Mouse (Mus musculus) midbrain, embryonic 13.5 days (tissue): ENCODE data around the gene Mpv17l2. TPM values are rescaled to one million over a fixed set of nuclear protein-coding genes. Genes with fewer than 3 reads are reported as not detected.
A peak's percentile ranks its signal among the peaks of the same experiment; 100 is the strongest.

ENCODE experiments used
- ATAC-seq: fragments of 200-750 bp; cut with Nextera tagmentation; 2 replicates; pipeline ENCODE4 v1.8.0; 2017; ENCODE audit warnings: mild to moderate bottlenecking, moderate TSS enrichment, moderate library complexity
- H3K27ac ChIP-seq: fragments of 300-500 bp; sonication (generic); 2 replicates; pipeline ENCODE4 v1.5.1; 2015; ENCODE audit warnings: inconsistent platforms, mild to moderate bottlenecking, moderate library complexity
- H3K27me3 ChIP-seq: fragments of 300-500 bp; sonication (generic); 2 replicates; pipeline ENCODE4 v1.6.1; 2015; ENCODE audit warnings: mild to moderate bottlenecking, inconsistent platforms
- H3K36me3 ChIP-seq: fragments of 300-500 bp; sonication (generic); 2 replicates; pipeline ENCODE4 v1.6.1; 2015; ENCODE audit warnings: mild to moderate bottlenecking, inconsistent platforms
- H3K4me1 ChIP-seq: fragments of 300-500 bp; sonication (generic); replicated peaks from 2 replicates; pipeline ENCODE4 v1.6.1; 2015; ENCODE audit warnings: inconsistent platforms
- H3K4me2 ChIP-seq: fragments of 300-500 bp; sonication (generic); replicated peaks from 2 replicates; pipeline ENCODE4 v1.6.1; 2015; ENCODE audit warnings: moderate library complexity, mild to moderate bottlenecking, inconsistent platforms
- H3K4me3 ChIP-seq: fragments of 300-500 bp; sonication (generic); replicated peaks from 2 replicates; pipeline ENCODE4 v1.5.1; 2015; ENCODE audit warnings: mild to moderate bottlenecking, inconsistent platforms
- H3K9ac ChIP-seq: fragments of 300-500 bp; sonication (generic); replicated peaks from 2 replicates; pipeline ENCODE4 v1.6.1; 2015; ENCODE audit warnings: mild to moderate bottlenecking, inconsistent platforms
- H3K9me3 ChIP-seq: fragments of 300-500 bp; sonication (generic); 2 replicates; pipeline ENCODE4 v1.6.1; 2016; ENCODE audit warnings: mild to moderate bottlenecking, inconsistent platforms
- WGBS: fragments of 180-500 bp; shearing (Covaris S2); methylation state at CpG from one replicate; pipeline ENCODE4 v1.1.7; 2015; 5-methylcytosine and 5-hydroxymethylcytosine counted together
- polyA plus RNA-seq: library from polyadenylated mRNA; unstranded; fragments of >200 nt; fragmentation: Nextera tagmentation; extraction: Ambion mirVana; gene quantifications from 2 replicates; pipeline ENCODE4 v1.2.1, GENCODE M21; 2015

The Mpv17l2 gene
- polyA plus RNA-seq, 1 experiment from 2014 or later, result 38.4 TPM

DNA sequence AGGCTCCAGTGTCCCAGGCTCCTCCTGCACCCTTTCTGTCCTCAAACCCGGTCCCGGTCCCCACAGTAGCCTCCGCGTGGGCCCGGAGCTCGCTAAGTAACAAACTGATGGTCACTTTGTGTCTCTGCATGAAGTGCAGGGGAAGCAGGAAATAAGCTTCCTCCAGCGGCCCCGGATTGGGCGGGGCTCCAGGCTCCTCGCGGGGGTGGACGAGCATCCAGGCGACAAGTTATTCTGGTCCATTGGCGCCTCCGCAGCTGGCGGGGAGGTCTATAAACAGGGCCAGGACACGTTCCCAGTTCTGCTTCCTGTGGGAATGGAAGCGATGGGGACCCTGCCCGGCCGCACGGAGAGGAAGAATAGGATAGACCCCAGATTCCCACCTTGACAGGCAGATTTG, 7.6 kb downstream of the Mpv17l2 start:
- Histone ChIP-seq H3K4me2 (peak overlapping the region; percentile 3; the same call in 1 of the 2 replicates), H3K27me3 (peaks cover 11% of the 10 kb centered on the region; the same call in 1 of the 2 replicates), H3K27ac (no peak overlapping the region), H3K4me3 (no peak overlapping the region), H3K9ac (no peak overlapping the region), H3K36me3 (peaks cover 22% of the 10 kb centered on the region), H3K9me3 (no peaks in the 10 kb centered on the region), H3K4me1 (peaks cover 25% of the 10 kb centered on the region)
- 39% methylated on average over 21 of the region's 21 CpGs for WGBS
- ATAC-seq, result no peak

- no peak for ATAC-seq
- Histone ChIP-seq H3K27ac (no peak overlapping the region), H3K9ac (no peak overlapping the region), H3K36me3 (peaks cover 12% of the 10 kb centered on the region), H3K4me3 (no peak overlapping the region), H3K9me3 (no peaks in the 10 kb centered on the region), H3K4me1 (peaks cover 21% of the 10 kb centered on the region), H3K27me3 (peaks cover 20% of the 10 kb centered on the region), H3K4me2 (no peak overlapping the region)
- WGBS, result 47% methylated on average over 11 of the region's 11 CpGs
Measured at GRCm38 (mm10) chr8:70752000-70752764, 8.6 kb downstream of the Mpv17l2 start.

DNA sequence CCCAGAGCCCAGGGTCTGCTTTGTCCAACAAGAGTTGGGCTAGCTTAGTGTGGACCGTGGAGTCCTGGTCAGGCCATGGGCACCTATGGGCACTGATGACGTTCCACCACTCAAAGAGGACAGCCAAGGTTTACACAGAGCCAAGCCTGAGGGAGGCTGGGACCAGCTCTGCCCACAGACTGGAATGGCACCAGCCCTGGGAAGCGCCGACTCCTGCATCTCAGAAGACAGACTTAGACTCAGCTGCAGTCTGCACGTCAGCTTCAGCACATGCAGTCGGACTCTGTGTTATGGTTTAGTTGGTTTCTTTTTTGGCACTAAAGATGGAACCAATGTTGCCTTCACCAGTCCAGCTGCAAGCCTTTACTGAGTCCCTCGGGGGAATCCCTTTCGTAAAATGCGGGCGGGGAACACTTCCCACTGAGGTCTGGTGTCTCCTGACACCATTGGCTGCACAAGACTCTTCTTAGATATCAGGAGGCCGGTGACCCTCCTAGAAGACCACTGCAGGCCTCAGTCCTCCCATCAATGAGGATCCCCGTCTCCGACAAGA, 10.5 kb downstream of the Mpv17l2 start:
- no peak overlapping the region for H3K27ac ChIP-seq
- H3K9me3 ChIP-seq, result no peaks in the 10 kb centered on the region
- no peak overlapping the region for H3K9ac ChIP-seq
- WGBS, result 88% methylated on average over 13 of the region's 13 CpGs
- H3K4me3 ChIP-seq, result no peak overlapping the region
- peaks cover 39% of the 10 kb centered on the region for H3K27me3 ChIP-seq
- no peak overlapping the region for H3K4me2 ChIP-seq
- no peak for ATAC-seq
- peaks cover 4% of the 10 kb centered on the region for H3K4me1 ChIP-seq
- H3K36me3 ChIP-seq, result no peaks in the 10 kb centered on the region

DNA sequence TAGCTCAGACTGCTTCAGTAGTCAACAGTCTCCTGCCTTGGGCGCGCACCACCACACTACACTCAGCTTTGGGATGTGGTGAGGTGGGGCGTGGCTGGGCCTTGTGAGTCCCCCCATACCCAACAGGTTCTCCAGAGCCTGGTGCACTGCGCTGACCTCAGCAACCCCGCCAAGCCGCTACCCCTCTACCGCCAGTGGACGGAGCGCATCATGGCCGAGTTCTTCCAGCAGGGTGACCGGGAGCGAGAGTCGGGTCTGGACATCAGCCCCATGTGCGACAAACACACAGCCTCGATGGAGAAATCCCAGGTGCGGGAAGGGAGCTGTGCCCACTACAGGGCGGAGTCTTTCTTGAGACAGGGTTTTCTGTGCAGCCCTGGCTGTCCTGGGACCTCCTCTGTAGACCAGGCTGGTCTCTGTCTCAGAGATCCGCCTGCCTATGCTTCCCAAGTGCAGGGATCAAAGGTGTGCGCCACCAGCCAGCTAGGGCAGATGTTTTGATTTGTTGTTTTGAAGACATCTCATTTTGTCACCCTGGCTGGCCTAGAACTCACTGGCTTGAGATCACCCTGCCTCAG, 11.6 kb downstream of the Mpv17l2 start:
- peaks cover 2% of the 10 kb centered on the region for H3K4me1 ChIP-seq
- no peaks in the 10 kb centered on the region for H3K36me3 ChIP-seq
- ATAC-seq, result no peak
- H3K4me2 ChIP-seq, result no peak overlapping the region
- no peak overlapping the region for H3K4me3 ChIP-seq
- no peak overlapping the region for H3K27ac ChIP-seq
- 83% methylated on average over 19 of the region's 19 CpGs for WGBS
- H3K9ac ChIP-seq, result no peak overlapping the region
- no peaks in the 10 kb centered on the region for H3K9me3 ChIP-seq
- peaks cover 50% of the 10 kb centered on the region for H3K27me3 ChIP-seq

DNA sequence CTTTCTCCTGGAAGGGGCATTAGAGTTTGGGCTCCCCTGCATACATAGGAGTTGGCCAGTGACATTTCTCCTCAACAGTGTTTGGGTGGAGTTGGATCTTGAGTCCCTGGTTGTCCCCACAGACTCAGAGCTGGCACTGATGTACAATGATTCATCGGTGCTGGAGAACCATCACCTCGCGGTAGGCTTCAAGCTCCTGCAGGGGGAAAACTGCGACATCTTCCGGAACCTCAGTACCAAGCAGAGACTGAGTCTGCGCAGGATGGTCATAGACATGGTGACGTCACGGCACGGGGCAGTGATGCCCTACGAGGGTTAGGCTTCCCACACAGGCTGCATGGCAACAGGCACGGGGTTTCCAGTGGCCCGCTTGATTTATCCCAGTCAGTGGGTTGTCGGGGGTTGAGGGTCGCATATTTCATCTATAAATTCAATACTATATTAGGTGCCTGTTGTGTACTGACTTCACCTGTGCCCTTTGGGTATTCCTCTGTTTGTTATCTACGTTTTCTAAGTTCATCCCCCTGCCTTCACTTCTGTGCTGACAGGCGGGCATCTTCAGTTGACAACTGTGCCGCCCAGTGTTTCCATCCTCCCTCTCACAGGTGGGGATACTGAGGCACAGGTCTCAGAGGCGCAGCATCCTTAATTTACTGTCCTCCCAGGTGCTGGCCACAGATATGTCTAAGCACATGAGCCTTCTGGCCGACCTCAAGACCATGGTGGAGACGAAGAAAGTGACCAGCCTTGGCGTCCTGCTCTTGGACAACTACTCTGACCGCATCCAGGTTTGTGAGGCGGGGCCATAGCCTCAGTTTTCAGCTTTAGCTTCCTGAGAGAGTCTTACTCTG, 12.3 kb downstream of the Mpv17l2 start:
- H3K27me3 ChIP-seq, result peaks cover 57% of the 10 kb centered on the region
- H3K36me3 ChIP-seq, result no peaks in the 10 kb centered on the region
- ATAC-seq, result no peak
- no peak overlapping the region for H3K27ac ChIP-seq
- H3K9ac ChIP-seq, result no peak overlapping the region
- no peak overlapping the region for H3K4me3 ChIP-seq
- WGBS, result 87% methylated on average over 23 of the region's 23 CpGs
- H3K4me1 ChIP-seq, result peaks cover 9% of the 10 kb centered on the region
- no peaks in the 10 kb centered on the region for H3K9me3 ChIP-seq
- no peak overlapping the region for H3K4me2 ChIP-seq

DNA sequence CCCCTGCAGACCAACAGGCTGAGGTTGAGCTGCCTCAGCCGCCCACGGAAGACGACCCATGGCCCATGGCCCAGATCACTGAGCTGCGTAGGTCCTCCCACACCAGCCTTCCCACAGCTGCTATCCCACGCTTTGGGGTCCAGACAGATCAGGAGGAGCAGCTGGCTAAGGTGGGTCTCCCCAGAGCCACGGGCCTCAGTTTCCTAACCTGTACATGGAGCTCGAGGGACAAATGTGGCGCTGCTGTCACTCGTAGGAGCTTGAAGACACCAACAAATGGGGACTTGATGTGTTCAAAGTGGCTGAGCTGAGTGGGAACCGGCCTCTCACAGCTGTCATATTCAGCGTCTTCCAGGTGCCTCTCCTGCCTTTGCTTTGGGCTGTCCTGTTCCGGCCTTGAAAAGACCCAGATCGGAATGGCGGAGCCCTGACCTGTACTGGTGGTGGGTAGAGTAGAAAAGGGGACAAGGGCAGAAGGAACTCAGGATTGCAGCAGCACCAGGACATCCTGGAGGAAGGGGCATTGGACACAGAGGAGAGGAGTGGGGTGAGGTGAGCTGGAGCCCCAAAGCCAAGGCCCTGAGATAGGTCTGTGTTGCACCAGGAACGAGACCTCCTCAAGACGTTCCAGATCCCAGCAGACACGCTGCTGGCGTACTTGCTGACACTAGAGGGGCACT, 13.4 kb downstream of the Mpv17l2 start:
- no peak overlapping the region for H3K27ac ChIP-seq
- no peak overlapping the region for H3K9ac ChIP-seq
- WGBS, result 86% methylated on average over 18 of the region's 18 CpGs
- H3K4me2 ChIP-seq, result no peak overlapping the region
- no peaks in the 10 kb centered on the region for H3K36me3 ChIP-seq
- peaks cover 68% of the 10 kb centered on the region for H3K27me3 ChIP-seq
- H3K4me1 ChIP-seq, result peaks cover 17% of the 10 kb centered on the region
- no peak overlapping the region for H3K4me3 ChIP-seq
- H3K9me3 ChIP-seq, result no peaks in the 10 kb centered on the region
- ATAC-seq, result no peak

- Histone ChIP-seq H3K36me3 (no peaks in the 10 kb centered on the region), H3K27me3 (peaks cover 75% of the 10 kb centered on the region), H3K9ac (no peak overlapping the region), H3K4me2 (no peak overlapping the region), H3K4me1 (peaks cover 17% of the 10 kb centered on the region), H3K27ac (no peak overlapping the region), H3K9me3 (no peaks in the 10 kb centered on the region), H3K4me3 (no peak overlapping the region)
- ATAC-seq, result no peak
- 75% methylated on average over 9 of the region's 9 CpGs for WGBS
Measured at GRCm38 (mm10) chr8:70746676-70747075, 14.1 kb downstream of the Mpv17l2 start.

- Histone ChIP-seq H3K36me3 (no peaks in the 10 kb centered on the region), H3K9ac (no peak overlapping the region), H3K4me1 (peaks cover 17% of the 10 kb centered on the region), H3K27me3 (peaks cover 82% of the 10 kb centered on the region), H3K27ac (no peak overlapping the region), H3K4me2 (no peak overlapping the region), H3K9me3 (no peaks in the 10 kb centered on the region), H3K4me3 (no peak overlapping the region)
- peak; percentile 21; the same call in 1 of the 2 replicates for ATAC-seq
- 58% methylated on average over 19 of the region's 19 CpGs for WGBS
Measured at GRCm38 (mm10) chr8:70745691-70746220, 15.0 kb downstream of the Mpv17l2 start.

- Histone ChIP-seq H3K4me2 (no peak overlapping the region), H3K4me1 (peaks cover 17% of the 10 kb centered on the region), H3K36me3 (no peaks in the 10 kb centered on the region), H3K4me3 (no peak overlapping the region), H3K9ac (no peak overlapping the region), H3K27me3 (peaks cover 90% of the 10 kb centered on the region), H3K9me3 (no peaks in the 10 kb centered on the region), H3K27ac (no peak overlapping the region)
- no peak for ATAC-seq
- WGBS, result 56% methylated on average over 11 of the region's 11 CpGs
Measured at GRCm38 (mm10) chr8:70744806-70745205, 15.9 kb downstream of the Mpv17l2 start.

GRCm38 (mm10) chr8:70743656-70744590, 16.8 kb downstream of the Mpv17l2 start:
- peak; percentile 21; the same call in 1 of the 2 replicates for ATAC-seq
- WGBS, result 4% methylated on average over 48 of the region's 48 CpGs
- H3K36me3 ChIP-seq, result no peaks in the 10 kb centered on the region
- peak overlapping the region; percentile 52 for H3K4me2 ChIP-seq
- H3K4me3 ChIP-seq, result peak overlapping the region; percentile 30
- H3K9ac ChIP-seq, result peak overlapping the region; percentile 45
- peaks cover 87% of the 10 kb centered on the region for H3K27me3 ChIP-seq
- H3K9me3 ChIP-seq, result no peaks in the 10 kb centered on the region
- H3K27ac ChIP-seq, result no peak overlapping the region
- peaks cover 17% of the 10 kb centered on the region for H3K4me1 ChIP-seq
